8 mouse cellular contexts compared by ENCODE assay signal in the genomic region with DNA sequence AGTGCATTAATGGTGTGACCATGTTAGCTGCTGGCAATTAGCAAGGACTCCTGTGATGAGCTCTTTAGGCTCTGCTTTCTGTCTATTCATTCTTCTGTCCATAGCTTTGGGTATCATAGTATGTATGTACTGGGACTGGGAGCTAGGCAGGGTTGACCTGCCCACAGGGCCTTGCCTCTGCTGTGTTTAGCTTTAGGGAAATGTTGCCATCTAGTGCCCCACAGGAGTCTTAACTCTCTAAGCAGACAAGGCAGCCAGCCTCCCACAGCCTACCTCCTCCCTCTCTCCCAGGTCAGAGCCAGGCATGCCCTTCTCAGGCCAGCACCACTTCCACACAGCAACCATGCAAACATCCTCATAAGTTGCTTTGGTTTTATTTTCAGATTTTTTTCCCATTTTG. TPM values are rescaled to one million over a fixed set of nuclear protein-coding genes. Genes with fewer than 3 reads are reported as not detected.
DNase-seq lines count a peak whose midpoint lies in the region; ATAC-seq lines count a peak whose summit lies in the region.

No protein-coding gene starts in this region.

- ATAC-seq in megakaryocyte progenitor cell, adult 5-6 weeks (replicated peaks; ENCODE audit: poor library complexity), result peak; percentile 85

- peak; percentile 36 for DNase-seq in adrenal gland, adult 2 months
- no peak for DNase-seq in adrenal gland, adult 18-20 months (ENCODE audit: low spot score in 2 of 2)
- peak; percentile 9 for DNase-seq in thymus, postnatal 25 days
- DNase-seq in thymus, postnatal 4 days, result no peak
- peak; percentile 31 for DNase-seq in forelimb bud, embryonic 11.5 days (ENCODE audit: low read depth, low spot score)
- peak; percentile 8 for DNase-seq in kidney, adult 8-10 months
- peak; percentile 27 for DNase-seq in testis, postnatal 14 days (ENCODE audit: low spot score)

RNA-seq across cellular contexts. Expression of a gene that starts 16.9 kb away (rescaled TPM):
- total RNA-seq in adrenal gland, adult 2 months (2021), result not detected
- polyA plus RNA-seq in adrenal gland, adult 2 months (2012; rRNA removed), result 0.06 TPM in 1 of 2 replicates, not detected in the other
- total RNA-seq in adrenal gland, adult 18-20 months (2021), result not detected
- not detected in 2 replicates for total RNA-seq in megakaryocyte progenitor cell, adult 5-6 weeks (2015)
- total RNA-seq in megakaryocyte progenitor cell, adult 5-6 weeks (2017), result not detected in 2 replicates

RNA-seq across cellular contexts. Expression of a gene that starts 38.0 kb away (rescaled TPM):
- 10 to 100 TPM; 30.8 to 31.6 TPM for total RNA-seq in adrenal gland, adult 2 months (2021)
- 19.9 and 21.8 TPM in 2 replicates for polyA plus RNA-seq in adrenal gland, adult 2 months (2012; rRNA removed)
- 10 to 100 TPM; 25.4 to 26.8 TPM for total RNA-seq in adrenal gland, adult 18-20 months (2021)
- 71.1 and 96.1 TPM in 2 replicates for total RNA-seq in megakaryocyte progenitor cell, adult 5-6 weeks (2015)
- 33.1 and 37.4 TPM in 2 replicates for total RNA-seq in megakaryocyte progenitor cell, adult 5-6 weeks (2017)

Comparison
In these comparisons a context has a peak if more than half of its experiments do, and no peak if none do; other contexts are left out.
1. DNase-seq: peak in adrenal gland, adult 2 months (single experiment), thymus, postnatal 25 days (single experiment), forelimb bud, embryonic 11.5 days (single experiment), kidney, adult 8-10 months (2 of 2) and testis, postnatal 14 days (single experiment); none in adrenal gland, adult 18-20 months (0 of 2) and thymus, postnatal 4 days (single experiment).